Mouse (Mus musculus) CH12.LX (cell line): ENCODE data around the gene Pkn1. TPM values are rescaled to one million over a fixed set of nuclear protein-coding genes. Genes with fewer than 3 reads are reported as not detected.

Experiments
- DNase-seq: peaks from one replicate; pipeline ENCODE4 v3.0.0-alpha.2; 2013; ENCODE audit errors: extremely low read depth
- H3K27ac ChIP-seq: 2 replicates; pipeline ENCODE4 v1.5.1; 2012; ENCODE audit warnings: low read depth, mild to moderate bottlenecking, control low read depth, moderate library complexity; ENCODE audit not compliant: insufficient read depth
- H3K27me3 ChIP-seq: replicated peaks from 2 replicates; pipeline ENCODE3; 2012; ENCODE audit warnings: inconsistent platforms
- H3K36me3 ChIP-seq, 2 experiments: replicated peaks in 1 of 2; 2 replicates each; pipeline versions ENCODE3 to v1.6.1; 2012; ENCODE audit warnings: inconsistent platforms in 1 of 2, low read length in 1 of 2, mild to moderate bottlenecking in 1 of 2, mixed read lengths in 1 of 2, moderate library complexity in 1 of 2; ENCODE audit not compliant: control insufficient read depth in 1 of 2, insufficient read depth in 1 of 2
- H3K4me1 ChIP-seq, 2 experiments: 2 replicates each; pipeline ENCODE4 v1.6.1; 2012; ENCODE audit warnings: inconsistent platforms in 1 of 2, moderate library complexity in 1 of 2; ENCODE audit not compliant: insufficient read depth in 2 of 2, control insufficient read depth in 1 of 2
- H3K4me2 ChIP-seq: 2 replicates; pipeline ENCODE4 v1.6.1; 2012; ENCODE audit warnings: low read depth, mild to moderate bottlenecking, control low read depth; ENCODE audit not compliant: poor library complexity, insufficient read depth, severe bottlenecking
- H3K4me3 ChIP-seq, 3 experiments: fragments of 150-350 bp in 1 of 3; sonication (generic) in 1 of 3; replicated peaks in 1 of 3; 2 replicates each; pipeline versions ENCODE3 to v1.5.1; 2011 to 2012; ENCODE audit warnings: low read depth in 2 of 3, low read length in 2 of 3, mild to moderate bottlenecking in 2 of 3, moderate library complexity in 2 of 3, control low read depth in 1 of 3, improper control_type of control experiment in 1 of 3, inconsistent platforms in 1 of 3, mixed read lengths in 1 of 3; ENCODE audit not compliant: poor library complexity in 1 of 3
- H3K79me2 ChIP-seq: replicated peaks from 2 replicates; pipeline ENCODE4 v1.6.1; 2012; ENCODE audit warnings: mild to moderate bottlenecking, moderate library complexity; ENCODE audit not compliant: control insufficient read depth, poor library complexity, insufficient read depth, severe bottlenecking; ENCODE audit errors: extremely low read depth
- H3K9ac ChIP-seq: 2 replicates; pipeline ENCODE4 v1.6.1; 2012; ENCODE audit warnings: low read depth, mild to moderate bottlenecking, control low read depth, moderate library complexity; ENCODE audit not compliant: insufficient read depth
- H3K9me3 ChIP-seq: replicated peaks from 2 replicates; pipeline ENCODE3; 2012; ENCODE audit warnings: low read length, inconsistent platforms, mixed read lengths
- BHLHE40 ChIP-seq: IDR thresholded peaks from 2 replicates; pipeline ENCODE4 v1.6.1; 2011; ENCODE audit warnings: mild to moderate bottlenecking, low read depth, low read length, improper control_type of control experiment
- CHD2 ChIP-seq: IDR thresholded peaks from 2 replicates; pipeline ENCODE4 v1.6.1; 2011; ENCODE audit warnings: low read length, improper control_type of control experiment
- CTCF ChIP-seq, 2 experiments: IDR thresholded peaks in 1 of 2; conservative IDR thresholded peaks in 1 of 2; 2 replicates each; pipeline ENCODE4 v1.5.1; 2011 to 2012; ENCODE audit warnings: low read depth in 2 of 2, low read length in 2 of 2, improper control_type of control experiment in 1 of 2, inconsistent platforms in 1 of 2, mild to moderate bottlenecking in 1 of 2, moderate library complexity in 1 of 2
- E2F4 ChIP-seq: IDR thresholded peaks from 2 replicates; pipeline ENCODE4 v1.6.1; 2011; ENCODE audit warnings: low read depth, low read length, improper control_type of control experiment; ENCODE audit not compliant: insufficient replicate concordance
- ELF1 ChIP-seq: IDR thresholded peaks from 2 replicates; pipeline ENCODE4 v1.6.1; 2014; ENCODE audit warnings: low read depth, mild to moderate bottlenecking, inconsistent platforms, low read length, improper control_type of control experiment
- GABPA ChIP-seq: IDR thresholded peaks from 2 replicates; pipeline ENCODE4 v1.6.1; 2012; ENCODE audit warnings: low read depth, low read length, improper control_type of control experiment, inconsistent platforms; ENCODE audit not compliant: insufficient replicate concordance
- HCFC1 ChIP-seq: IDR thresholded peaks from 2 replicates; pipeline ENCODE4 v1.6.1; 2012; ENCODE audit warnings: low read depth, mild to moderate bottlenecking, inconsistent platforms, low read length, improper control_type of control experiment
- IRF4 ChIP-seq: IDR thresholded peaks from 2 replicates; pipeline ENCODE4 v1.6.1; 2014; ENCODE audit warnings: low read depth, mild to moderate bottlenecking, inconsistent platforms, low read length, improper control_type of control experiment
- MAZ ChIP-seq: IDR thresholded peaks from 2 replicates; pipeline ENCODE4 v1.6.1; 2012; ENCODE audit warnings: low read depth, mild to moderate bottlenecking, inconsistent platforms, low read length, improper control_type of control experiment, moderate library complexity
- MEF2A ChIP-seq: IDR thresholded peaks from 2 replicates; pipeline ENCODE4 v1.6.1; 2014; ENCODE audit warnings: low read depth, mild to moderate bottlenecking, inconsistent platforms, low read length, improper control_type of control experiment, borderline replicate concordance
- MXI1 ChIP-seq: IDR thresholded peaks from 2 replicates; pipeline ENCODE4 v1.6.1; 2011; ENCODE audit warnings: mild to moderate bottlenecking, low read depth, low read length, improper control_type of control experiment
- NRF1 ChIP-seq: IDR thresholded peaks from 2 replicates; pipeline ENCODE4 v1.6.1; 2014; ENCODE audit warnings: low read depth, mild to moderate bottlenecking, inconsistent platforms, low read length, improper control_type of control experiment, moderate library complexity
- SIN3A ChIP-seq: IDR thresholded peaks from 2 replicates; pipeline ENCODE4 v1.6.1; 2012; ENCODE audit warnings: low read length, improper control_type of control experiment, inconsistent platforms
- TCF12 ChIP-seq: IDR thresholded peaks from 2 replicates; pipeline ENCODE4 v1.6.1; 2014; ENCODE audit warnings: low read depth, mild to moderate bottlenecking, inconsistent platforms, low read length, improper control_type of control experiment
- ZMIZ1 ChIP-seq: IDR thresholded peaks from 2 replicates; pipeline ENCODE4 v1.6.1; 2012; ENCODE audit warnings: low read depth, mild to moderate bottlenecking, inconsistent platforms, low read length, improper control_type of control experiment
- ZNF384 ChIP-seq: IDR thresholded peaks from 2 replicates; pipeline ENCODE4 v1.6.1; 2012; ENCODE audit warnings: low read depth, low read length, improper control_type of control experiment, inconsistent platforms
- dilution Hi-C: fragments of 300-500 bp; cut with MboI; formaldehyde crosslinking; loops from 2 replicates; pipeline ENCODE4 v1.14.3; 2020; ENCODE audit warnings: low sequenced_read_pairs; ENCODE audit not compliant: extremely low pct_unique_long_range_greater_than_20kb, extremely low pct_ligation_motif_present
- in situ Hi-C: fragments of 300-500 bp; cut with MboI; formaldehyde crosslinking; loops from 3 replicates; pipeline ENCODE4 v1.14.3; 2019; ENCODE audit warnings: low sequenced_read_pairs, low pct_ligation_motif_present, low pct_unique_long_range_greater_than_20kb, mixed read lengths
- polyA plus RNA-seq: library from polyadenylated mRNA; unstranded; fragments of >175 nt; gene quantifications from 2 replicates; pipeline ENCODE4 v1.2.1, GENCODE M21; 2012; ENCODE audit warnings: low read depth; ENCODE audit not compliant: insufficient read length
- total RNA-seq, 2 experiments: library from RNA; depleted of rRNA; stranded (reverse); fragments of 300-350 nt in 1 of 2; fragments of >200 nt in 1 of 2; gene quantifications; 2 replicates each; pipeline ENCODE4 v1.2.3; 2012 to 2014

The Pkn1 gene
- total and polyA plus RNA-seq, 3 experiments, result 33.5 to 58.8 (median 47.8) TPM

DNA sequence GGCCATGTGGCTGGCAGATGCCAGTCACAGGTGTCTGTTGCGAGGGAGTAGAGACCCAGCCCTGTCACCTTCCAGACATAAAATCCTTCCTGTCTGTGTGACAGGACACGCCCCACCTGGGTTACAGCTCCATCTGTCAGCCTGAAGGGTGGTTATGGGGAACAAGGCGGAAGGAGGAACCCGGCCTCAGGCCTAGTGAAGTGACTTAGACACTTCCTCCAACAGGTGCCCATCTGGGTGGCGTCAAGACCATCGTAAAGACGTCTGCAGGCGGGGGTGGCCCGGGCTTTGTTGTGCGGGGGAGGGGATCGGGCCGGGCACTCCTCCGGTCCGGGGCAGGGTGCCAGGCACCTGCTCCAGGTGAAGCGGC is 703 bp downstream of the Pkn1 start (continued):
- TF ChIP-seq MEF2A (no peak), ZMIZ1 (0 out of 2 replicates have a peak, but pooled peaks have one; percentile 27)

DNA sequence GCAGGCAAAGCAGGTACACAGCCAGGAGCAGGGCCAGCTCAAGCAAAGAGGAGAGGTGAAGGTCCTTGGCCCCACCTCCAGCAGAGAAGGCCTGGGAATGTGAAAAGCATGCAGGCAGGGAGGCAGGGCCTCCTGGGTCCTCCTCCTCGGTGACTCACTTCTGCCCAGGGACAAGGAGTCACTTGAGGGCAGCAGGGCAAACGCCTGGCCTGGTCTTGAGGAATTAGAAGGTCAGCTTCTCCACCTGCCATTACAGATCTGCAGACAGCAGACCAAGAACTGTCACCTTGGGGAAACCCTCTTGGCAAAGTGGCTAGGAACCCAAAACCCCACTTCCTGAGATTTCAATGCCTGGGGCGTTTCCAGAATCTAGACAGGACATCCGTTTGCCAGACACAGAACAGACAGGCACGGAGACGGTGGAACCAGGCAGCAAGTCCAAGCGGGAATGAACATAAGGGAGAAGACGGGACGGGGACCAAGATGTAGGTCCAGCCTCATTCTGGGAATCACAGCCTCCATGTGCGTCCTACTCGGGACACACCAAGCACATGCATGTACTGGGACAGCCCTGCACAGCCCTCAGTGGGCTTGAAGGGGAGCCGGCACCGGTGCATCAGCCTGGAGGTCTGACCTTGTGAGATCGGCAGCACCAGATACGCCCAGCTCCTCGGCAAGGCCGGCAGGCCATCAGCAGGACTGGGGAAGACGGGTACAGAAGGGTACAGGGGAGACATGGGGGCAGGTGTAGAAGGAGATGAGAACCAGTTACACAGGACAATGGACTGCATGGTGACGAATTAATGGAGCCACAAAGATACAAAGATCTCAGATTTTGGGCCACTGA is 1.4 kb downstream of the Pkn1 start:
- Histone ChIP-seq H3K27me3 (no peaks in the 10 kb centered on the region), H3K4me3 (peak overlapping the region; percentile 72 to 94 (median 84)), H3K4me1 (peaks cover 27 to 60% of the 10 kb centered on the region in 2 experiments), H3K27ac (no peak overlapping the region), H3K9me3 (peaks cover 6% of the 10 kb centered on the region), H3K36me3 (peaks cover 3 to 33% of the 10 kb centered on the region in 2 experiments), H3K79me2 (peaks cover 30% of the 10 kb centered on the region), H3K9ac (peak overlapping the region; percentile 85), H3K4me2 (peak overlapping the region; percentile 64)
- no peak for DNase-seq
- dilution Hi-C loops, result no loop called here
- in situ Hi-C loops, result no loop called here
- no peak for TF ChIP-seq ZNF384
- no peak for TF ChIP-seq E2F4
- no peak for TF ChIP-seq GABPA
- no peak for TF ChIP-seq CHD2

DNA sequence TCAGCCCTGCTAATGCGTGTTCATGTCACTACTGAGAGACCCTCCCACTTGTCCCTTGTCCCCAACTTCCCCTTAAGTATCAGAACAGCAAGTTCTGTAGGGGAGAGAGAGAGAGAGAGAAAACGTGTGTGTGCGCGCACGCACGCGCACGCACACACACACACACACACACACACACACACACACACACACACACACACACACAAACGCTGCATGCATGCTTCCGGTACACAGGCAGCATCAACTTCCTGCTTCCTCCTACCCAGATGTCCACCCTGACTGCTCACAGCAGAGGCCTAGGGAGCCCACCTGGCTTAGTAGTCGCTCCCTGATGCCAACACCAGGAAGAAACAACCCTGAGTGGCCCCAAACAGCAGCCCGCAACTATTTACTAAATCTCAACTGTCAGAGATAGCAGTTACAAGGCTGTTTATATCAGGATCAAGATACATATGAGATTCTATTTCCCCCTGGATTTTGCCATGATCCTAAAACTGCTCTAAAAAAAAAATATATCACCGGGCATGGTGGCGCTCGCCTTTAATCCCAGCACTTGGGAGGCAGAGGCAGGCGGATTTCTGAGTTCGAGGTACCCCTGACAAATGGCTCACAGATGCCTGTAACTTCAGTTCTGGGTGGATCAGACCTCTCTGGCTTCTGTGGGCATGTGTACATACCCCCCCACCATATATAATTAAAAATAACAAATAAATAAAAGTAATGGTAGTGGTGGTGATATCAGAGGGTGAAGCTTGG is 3.5 kb downstream of the Pkn1 start:
- Histone ChIP-seq H3K4me1 (peaks cover 27 to 60% of the 10 kb centered on the region in 2 experiments), H3K27ac (no peak overlapping the region), H3K27me3 (no peaks in the 10 kb centered on the region), H3K9me3 (no peaks in the 10 kb centered on the region), H3K4me3 (no peak overlapping the region)
- in situ Hi-C loops, result no loop called here
- TF ChIP-seq CTCF (conservative IDR thresholded peaks at IDR 0.05 in 1 of 2, IDR thresholded peaks at IDR 0.05 in 1 of 2; ENCODE audit: low read depth in 2 of 2, low read length in 2 of 2) (no peak), ELF1 (peak; percentile 81), MAZ (no peak), BHLHE40 (peak; percentile 67), HCFC1 (peak; percentile 65), IRF4 (0 out of 2 replicates have a peak, but pooled peaks have one; percentile 19), TCF12 (peak; percentile 33; the same call in 1 of the 2 replicates), SIN3A (peak; percentile 60; the same call in 1 of the 2 replicates), NRF1 (peak; percentile 53), MXI1 (peak; percentile 60; the same call in 1 of the 2 replicates)
- TF ChIP-seq, all 38 proteins: peak for 8
- peak; percentile 46 for DNase-seq
- dilution Hi-C loops, result no loop called here
- H3K9ac ChIP-seq, result no peak overlapping the region
- peaks cover 30% of the 10 kb centered on the region for H3K79me2 ChIP-seq
- H3K36me3 ChIP-seq, result peaks cover 23 to 53% of the 10 kb centered on the region in 2 experiments
- no peak overlapping the region for H3K4me2 ChIP-seq
